Mouse (Mus musculus) urinary bladder, postnatal 4 days (tissue): ENCODE data around the gene Ntf5.
"Not testable (repeated sequence)": the region's sequence is repeated elsewhere in the genome, so short reads cannot be mapped to it uniquely, and the experiment has no call there.

ENCODE experiments used
- DNase-seq, 2 experiments: peaks; one replicate each; pipeline ENCODE4 v3.0.0; 2021 to 2022; ENCODE audit warnings: low spot score in 2 of 2

Gene Ntf5

DNA sequence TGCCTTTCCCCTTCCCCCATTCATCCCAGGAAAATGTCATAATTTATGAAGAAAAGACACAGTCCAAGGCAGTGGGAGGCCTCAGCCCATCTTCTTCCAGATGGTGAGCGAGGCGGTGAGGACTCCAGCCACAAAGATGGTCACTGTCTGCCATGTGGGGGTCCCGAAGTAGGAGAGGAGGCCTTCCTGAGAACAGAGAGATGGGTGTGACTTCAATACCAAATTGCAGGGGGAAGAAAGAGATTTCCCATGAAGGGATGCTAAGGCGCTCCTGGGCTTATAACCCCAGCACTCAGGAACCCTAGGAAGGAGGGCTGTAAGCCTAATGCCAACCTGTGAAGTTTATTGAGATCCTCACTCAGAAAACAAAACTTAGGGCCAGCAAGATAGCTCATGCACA, 48.3 kb downstream of the Ntf5 start:
- no peak for DNase-seq

DNA sequence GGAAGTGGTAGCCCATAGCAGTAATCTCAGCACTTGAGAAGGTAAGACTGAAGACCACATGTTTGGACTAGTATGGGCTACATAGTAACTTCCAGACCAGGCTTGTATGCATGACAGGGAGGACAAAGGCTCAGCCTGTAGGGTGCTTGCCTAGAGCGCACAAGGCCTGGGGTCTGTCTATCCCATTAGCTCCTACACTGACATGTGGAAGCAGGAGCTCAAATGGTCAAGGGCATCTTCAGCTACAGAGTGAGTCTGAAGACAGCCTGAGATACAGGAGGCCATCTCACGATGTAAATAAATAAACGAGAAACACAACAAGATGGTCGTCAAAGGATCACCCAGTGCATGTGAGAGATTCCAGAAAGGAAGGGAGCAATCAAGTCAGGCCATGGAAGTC, 48.8 kb downstream of the Ntf5 start:
- DNase-seq: no peak

DNA sequence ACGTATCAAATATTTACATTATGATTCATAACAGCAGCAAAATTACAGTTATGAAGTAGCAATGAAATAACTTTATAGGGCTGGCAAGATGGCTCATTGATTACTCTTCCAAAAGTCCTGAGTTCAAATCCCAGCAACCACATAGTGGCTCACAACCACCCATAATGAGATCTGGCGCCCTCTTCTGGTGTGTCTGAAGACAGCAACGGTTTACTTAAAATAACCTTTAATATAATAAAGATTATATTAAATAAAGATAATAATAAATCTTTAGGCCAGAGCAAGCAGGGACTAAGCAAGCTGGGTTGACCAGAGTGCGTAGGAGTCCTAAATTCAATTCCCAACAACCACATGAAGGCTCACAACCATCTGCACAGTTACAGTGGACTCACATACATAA, 49.4 kb downstream of the Ntf5 start:
- DNase-seq: not testable (repeated sequence)

DNA sequence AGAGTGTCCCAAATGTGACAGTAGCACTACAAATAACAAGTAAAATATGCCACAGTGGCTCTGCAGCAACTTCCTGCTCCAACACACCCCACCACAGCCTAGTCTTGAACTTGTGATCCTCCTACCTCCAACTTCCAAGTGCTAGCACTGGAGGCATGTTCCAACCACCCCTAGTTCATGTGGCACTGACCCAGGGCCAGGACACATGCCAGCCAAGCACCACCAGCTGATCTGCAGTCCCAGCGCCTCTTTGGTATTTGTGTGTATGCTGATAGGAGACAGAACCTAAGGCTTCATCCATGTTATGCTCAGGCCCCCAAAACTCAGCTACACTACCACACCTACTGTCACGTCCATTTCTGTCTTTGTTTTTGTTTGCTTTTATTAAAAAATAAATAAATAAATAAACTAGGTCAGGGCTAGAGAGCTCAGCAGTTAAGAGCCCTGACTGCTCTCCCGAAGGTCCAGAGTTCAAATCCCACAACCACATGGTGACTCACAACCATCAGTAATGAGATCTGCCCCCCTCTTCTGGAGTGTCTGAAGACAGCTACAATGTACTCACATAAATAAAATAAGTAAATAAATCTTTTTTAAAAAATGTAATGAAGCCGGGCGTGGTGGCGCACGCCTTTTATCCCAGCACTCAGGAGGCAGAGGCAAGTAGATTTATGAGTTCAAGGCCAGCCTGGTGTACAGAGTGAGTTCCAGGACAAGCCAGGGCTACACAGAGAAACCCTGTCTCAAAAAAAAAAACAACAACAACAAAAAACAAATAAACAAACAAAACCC, 50.7 kb downstream of the Ntf5 start:
- no peak for DNase-seq

DNA sequence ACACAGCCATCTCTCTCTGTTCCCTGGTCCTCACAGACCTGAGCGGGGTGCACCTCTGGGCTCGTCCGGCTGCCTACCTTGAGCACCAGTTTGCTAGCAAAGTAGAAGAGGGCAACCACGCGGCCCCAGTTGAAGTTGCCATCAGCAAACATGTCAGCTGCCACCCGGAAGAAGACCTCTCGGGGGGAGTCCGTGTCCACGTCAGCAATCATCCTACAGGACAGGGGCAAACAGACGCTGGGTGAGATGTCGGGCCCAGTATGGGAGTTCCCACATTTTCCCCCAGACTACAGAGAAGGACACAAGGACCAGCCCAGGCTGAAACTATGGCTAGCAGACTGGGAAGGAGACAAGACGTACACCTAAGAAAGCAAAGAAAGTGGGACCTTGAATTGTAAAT, 51.6 kb downstream of the Ntf5 start:
- DNase-seq: no peak

DNA sequence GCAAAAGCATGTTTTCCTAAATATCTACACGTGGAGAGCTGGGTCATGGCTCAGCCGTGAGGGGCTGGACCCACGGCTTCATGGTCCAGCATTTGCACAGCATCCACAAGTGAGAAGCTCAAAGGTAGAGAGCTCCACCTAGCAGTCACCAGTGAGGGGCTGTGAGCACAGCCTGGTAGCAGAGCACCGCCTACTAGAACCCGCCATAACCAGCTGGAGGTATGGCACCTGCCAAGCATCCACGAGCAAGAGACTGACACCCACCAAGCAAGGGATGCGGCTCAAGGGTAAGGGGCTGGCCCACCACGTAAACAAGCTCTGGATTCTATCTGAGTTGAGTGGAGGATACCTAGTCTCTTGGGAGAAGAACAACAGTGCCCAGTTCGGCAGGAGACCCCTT, 52.1 kb downstream of the Ntf5 start:
- DNase-seq: no peak

DNA sequence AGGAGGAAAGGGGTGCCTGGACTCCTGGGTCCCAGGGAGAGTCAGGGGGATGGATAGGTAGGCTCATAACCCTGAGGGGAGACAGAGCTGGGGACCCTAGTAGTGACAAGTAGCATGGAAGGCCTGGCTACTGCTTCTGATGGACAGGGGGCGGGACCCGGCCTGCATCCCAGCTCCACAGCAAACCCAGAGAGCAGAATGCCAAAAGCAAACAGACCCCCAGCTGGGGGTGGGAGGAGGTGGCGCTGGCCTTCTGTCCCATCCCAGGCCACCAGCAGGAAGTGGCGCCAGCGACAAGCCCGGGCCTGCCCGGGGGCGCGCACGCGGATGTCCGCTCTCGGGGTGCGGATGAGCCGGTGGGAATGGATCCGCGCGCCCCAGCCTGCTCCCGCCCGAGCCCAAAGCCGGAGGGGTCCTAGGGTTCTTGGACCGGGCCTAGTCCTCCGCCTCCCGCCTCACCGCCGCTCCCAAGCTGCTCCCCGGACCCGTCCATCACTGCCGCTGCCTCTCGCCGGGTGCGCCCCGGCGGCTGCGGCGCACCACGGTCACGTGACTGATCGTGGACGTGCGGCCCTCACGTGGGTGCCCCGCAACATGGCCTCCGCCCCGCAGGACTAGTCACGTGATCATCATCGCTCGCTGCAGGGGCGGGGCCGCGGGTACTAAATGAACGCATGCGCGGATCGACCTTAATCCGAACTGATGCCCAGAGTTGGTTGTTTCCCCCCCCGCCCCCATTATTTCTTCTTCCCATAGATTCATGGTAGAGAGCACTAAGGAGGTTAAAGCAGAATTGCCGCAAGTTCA, 53.0 kb downstream of the Ntf5 start, which contains the start of gene Bax:
TSS of gene Bax (minus strand) at position 616 of the 807 bp plus-strand sequence.
- DNase-seq: peak; percentile 94 to 96
